Mouse (Mus musculus) G1E (cell line): ENCODE measurements around the gene Smco2.
A peak's percentile ranks its signal among the peaks of the same experiment; 100 is the strongest.

Source experiments
- CTCF ChIP-seq: IDR thresholded peaks from 2 replicates; pipeline ENCODE4 v1.5.1; 2012; ENCODE audit warnings: low read depth, low read length, inconsistent platforms, mixed read lengths
- GATA1 ChIP-seq: IDR thresholded peaks from 2 replicates; pipeline ENCODE4 v1.6.1; 2012; ENCODE audit warnings: borderline replicate concordance, low read length, inconsistent platforms, mixed read lengths
- GATA2 ChIP-seq: IDR thresholded peaks from 2 replicates; pipeline ENCODE4 v1.6.1; 2012; ENCODE audit warnings: low read depth, low read length, inconsistent platforms, borderline replicate concordance
- TAL1 ChIP-seq: conservative IDR thresholded peaks from 2 replicates; pipeline ENCODE4 v1.6.1; 2012; ENCODE audit warnings: low read depth, low read length, inconsistent platforms, mixed read lengths

- TF ChIP-seq TAL1, result no peak
- TF ChIP-seq CTCF, result 0 out of 2 replicates have a peak, but pooled peaks have one; percentile 6
- no peak for TF ChIP-seq GATA2
- no peak for TF ChIP-seq GATA1
Measured at GRCm38 (mm10) chr6:146876820-146877219, 26.9 kb downstream of the Smco2 start.
